Mouse (Mus musculus): ENCODE results near the gene Ppp1r13l. TPM values are rescaled to one million over a fixed set of nuclear protein-coding genes. Genes with fewer than 3 reads are reported as not detected.

The Ppp1r13l gene
- polyA plus RNA-seq, 1 experiment from 2014 or later = 7.8 TPM

DNA sequence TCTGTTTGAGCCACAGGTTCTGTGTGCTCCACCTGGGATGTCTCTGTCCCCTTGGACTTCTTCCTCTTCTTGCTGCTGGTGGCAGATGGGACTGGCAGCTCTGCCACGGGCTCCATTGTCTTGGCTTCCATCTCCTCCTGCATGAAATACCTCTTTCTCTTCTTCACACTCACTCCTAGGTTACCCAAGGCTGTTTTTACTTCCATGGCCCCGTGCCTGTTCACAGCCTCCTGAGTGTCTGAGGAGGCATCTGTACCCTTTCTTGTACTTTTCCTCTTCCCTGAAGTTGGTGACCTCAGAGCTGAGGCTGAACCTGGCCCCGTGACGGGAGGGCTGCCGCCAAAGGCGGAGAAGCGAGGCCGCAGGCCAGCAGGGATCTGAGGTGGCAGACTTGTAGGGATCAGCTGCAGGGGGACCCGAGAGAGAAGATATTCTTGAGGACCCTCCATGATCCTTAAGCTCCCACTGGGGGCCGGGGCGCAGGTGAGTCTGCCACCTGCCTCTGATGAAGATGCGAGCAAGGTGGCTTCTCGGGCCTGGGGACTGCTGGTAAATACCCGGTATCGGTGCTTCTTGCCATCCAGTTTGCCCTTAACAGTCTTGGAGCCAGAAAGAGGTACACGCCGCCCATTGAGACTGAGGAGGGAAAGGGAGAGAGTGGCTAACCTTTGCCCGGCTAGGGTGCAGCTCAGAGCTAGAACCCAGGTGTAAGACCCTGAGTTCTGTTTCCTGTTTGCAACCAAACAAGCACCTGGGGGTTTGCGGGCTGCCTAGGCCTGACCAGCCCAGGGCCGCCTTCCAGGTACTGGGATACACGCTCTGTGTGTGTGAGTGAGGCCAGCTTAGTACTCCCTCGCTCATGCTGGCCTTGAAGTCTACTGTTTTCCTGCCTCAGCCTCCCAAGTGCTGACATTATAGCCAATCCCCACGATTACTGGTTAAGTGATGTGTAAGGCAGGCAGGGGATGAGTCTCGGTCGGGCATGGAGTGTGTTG, 1.9 kb upstream of the Ppp1r13l start:
- Histone ChIP-seq H3K27me3 (ENCODE audit: control insufficient read depth, insufficient read depth, low read length) (no peaks in the 10 kb centered on the region), H3K27ac (ENCODE audit: low read depth, low read length) (no peak overlapping the region), H3K4me1 (ENCODE audit: control insufficient read depth, insufficient read depth, low read length) (0 out of 2 replicates have a peak, but pooled peaks cover 4% of the 10 kb centered on the region), H3K9ac (ENCODE audit: low read depth, low read length) (no peak overlapping the region; the same call in 1 of the 2 replicates), H3K9me3 (ENCODE audit: control insufficient read depth, low read length) (no peaks in the 10 kb centered on the region), H3K4me3 (ENCODE audit: low read length) (peak overlapping the region; percentile 82; the same call in 1 of the 2 replicates), H3K36me3 (ENCODE audit: control insufficient read depth, insufficient read depth, low read length) (peaks cover 40% of the 10 kb centered on the region), H3K4me2 (replicated peaks; ENCODE audit: low read depth, low read length) (peak overlapping the region; percentile 98)
- ATAC-seq (ENCODE audit: low FRiP score, low TSS enrichment) = no peak
- 93% methylated on average over 25 of the region's 25 CpGs for WGBS

DNA sequence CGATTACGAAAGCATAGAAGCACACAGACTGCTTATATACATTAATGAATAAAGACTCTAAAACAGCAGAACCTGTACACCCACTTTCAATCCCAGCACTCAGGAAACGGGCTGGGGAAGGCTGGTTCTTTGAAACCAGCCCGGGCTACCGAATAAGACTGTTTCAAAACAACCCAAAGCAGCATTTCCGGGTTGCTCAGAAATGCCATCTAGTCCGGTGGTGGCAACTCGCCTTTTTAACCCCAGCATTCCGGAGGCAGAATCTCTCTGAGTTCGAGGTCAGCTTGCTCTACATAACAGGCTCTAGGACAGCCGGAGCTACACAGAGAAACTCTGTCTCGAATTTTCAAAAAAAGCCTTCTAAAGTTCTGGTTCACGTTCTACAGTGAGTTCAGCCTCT, 915 bp upstream of the Ppp1r13l start:
- H3K36me3 ChIP-seq (ENCODE audit: control insufficient read depth, insufficient read depth, low read length) = peaks cover 31% of the 10 kb centered on the region
- H3K4me1 ChIP-seq (ENCODE audit: control insufficient read depth, insufficient read depth, low read length) = 0 out of 2 replicates have a peak, but pooled peaks cover 4% of the 10 kb centered on the region
- peak overlapping the region; percentile 98 for H3K4me2 ChIP-seq (replicated peaks; ENCODE audit: low read depth, low read length)

DNA sequence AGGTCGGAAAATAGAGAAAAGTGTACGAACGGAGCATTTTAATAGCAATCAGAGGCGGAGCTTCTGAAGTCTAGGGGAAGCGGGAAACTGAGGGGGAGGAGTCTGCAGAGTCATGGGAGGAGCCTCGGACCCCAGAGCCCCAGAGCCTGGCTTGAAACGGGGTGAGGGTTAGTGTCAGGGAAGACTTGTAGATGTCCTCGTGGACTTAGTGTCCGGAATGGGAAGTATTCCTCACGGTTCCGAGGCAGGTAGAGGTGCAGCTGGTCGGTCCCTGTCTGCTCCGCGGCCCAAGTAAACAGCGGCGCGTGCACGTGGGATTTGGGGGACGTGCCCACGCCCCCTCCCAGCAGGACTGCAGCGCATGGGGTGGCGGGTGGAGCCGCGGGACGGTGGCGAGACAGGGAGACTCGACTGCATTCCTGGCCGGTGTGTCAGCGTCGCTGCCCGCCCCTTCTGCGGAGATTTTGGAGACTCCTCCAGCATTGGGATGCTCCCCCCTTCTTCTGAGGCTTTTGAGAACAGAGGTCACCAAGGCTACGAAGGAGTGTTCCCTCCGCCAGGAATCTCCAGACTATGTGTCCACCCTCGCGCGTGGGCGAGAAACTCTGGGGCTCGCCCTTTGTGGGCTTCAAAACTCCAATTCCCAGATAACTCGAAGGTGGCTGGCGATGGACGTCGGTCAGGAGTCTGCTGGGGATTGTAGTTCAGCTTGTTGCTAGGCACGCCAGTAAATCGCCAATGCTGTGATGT, 518 bp downstream of the Ppp1r13l start:
- no peaks in the 10 kb centered on the region for H3K27me3 ChIP-seq (ENCODE audit: control insufficient read depth, insufficient read depth, low read length)
- peaks cover 21% of the 10 kb centered on the region for H3K36me3 ChIP-seq (ENCODE audit: control insufficient read depth, insufficient read depth, low read length)
- peak; percentile 76 for ATAC-seq (ENCODE audit: low FRiP score, low TSS enrichment)
- H3K27ac ChIP-seq (ENCODE audit: low read depth, low read length) = peak overlapping the region; percentile 59
- under 1% methylated on average over 45 of the region's 45 CpGs for WGBS
- 0 out of 2 replicates have a peak, but pooled peaks cover 4% of the 10 kb centered on the region for H3K4me1 ChIP-seq (ENCODE audit: control insufficient read depth, insufficient read depth, low read length)
- peak overlapping the region; percentile 69 for H3K9ac ChIP-seq (ENCODE audit: low read depth, low read length)
- H3K4me2 ChIP-seq (replicated peaks; ENCODE audit: low read depth, low read length) = peak overlapping the region; percentile 98
- H3K4me3 ChIP-seq (ENCODE audit: low read length) = peak overlapping the region; percentile 82
- H3K9me3 ChIP-seq (ENCODE audit: control insufficient read depth, low read length) = no peaks in the 10 kb centered on the region

More for the DNA sequence above, 915 bp upstream of the Ppp1r13l start:
- Histone ChIP-seq H3K27me3 (ENCODE audit: control insufficient read depth, insufficient read depth, low read length) (no peaks in the 10 kb centered on the region), H3K27ac (ENCODE audit: low read depth, low read length) (no peak overlapping the region), H3K9me3 (ENCODE audit: control insufficient read depth, low read length) (no peaks in the 10 kb centered on the region), H3K4me3 (ENCODE audit: low read length) (peak overlapping the region; percentile 82), H3K9ac (ENCODE audit: low read depth, low read length) (peak overlapping the region; percentile 69)
- ATAC-seq (ENCODE audit: low FRiP score, low TSS enrichment) = no peak
- 20% methylated on average over 13 of the region's 13 CpGs for WGBS

DNA sequence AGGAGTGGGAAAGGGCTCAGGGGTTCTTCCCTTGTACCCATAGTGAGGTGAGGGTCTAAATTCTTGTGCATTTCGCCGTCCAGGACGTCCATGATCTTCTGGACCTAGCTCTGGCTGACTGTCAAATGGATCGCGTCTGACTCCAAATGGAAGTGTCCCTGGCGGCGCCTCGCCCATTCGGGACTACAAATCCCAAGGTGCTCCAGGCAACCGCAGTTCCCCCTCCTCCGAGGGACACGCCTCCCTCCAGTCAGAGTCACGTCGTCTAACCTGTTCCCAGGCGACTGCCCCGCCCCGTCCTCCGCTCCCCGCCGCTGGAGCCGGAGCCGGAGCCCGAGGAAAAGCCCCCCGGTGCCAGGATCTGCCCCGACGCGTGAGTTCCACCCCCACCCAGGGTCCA, 1.4 kb downstream of the Ppp1r13l start:
- ATAC-seq (ENCODE audit: low FRiP score, low TSS enrichment) = peak; percentile 71
- Histone ChIP-seq H3K4me1 (ENCODE audit: control insufficient read depth, insufficient read depth, low read length) (0 out of 2 replicates have a peak, but pooled peaks cover 4% of the 10 kb centered on the region), H3K9ac (ENCODE audit: low read depth, low read length) (peak overlapping the region; percentile 69), H3K27me3 (ENCODE audit: control insufficient read depth, insufficient read depth, low read length) (no peaks in the 10 kb centered on the region), H3K4me2 (replicated peaks; ENCODE audit: low read depth, low read length) (peak overlapping the region; percentile 98), H3K9me3 (ENCODE audit: control insufficient read depth, low read length) (no peaks in the 10 kb centered on the region), H3K36me3 (ENCODE audit: control insufficient read depth, insufficient read depth, low read length) (peaks cover 13% of the 10 kb centered on the region), H3K27ac (ENCODE audit: low read depth, low read length) (no peak overlapping the region), H3K4me3 (ENCODE audit: low read length) (peak overlapping the region; percentile 82)
- WGBS = under 1% methylated on average over 27 of the region's 27 CpGs

DNA sequence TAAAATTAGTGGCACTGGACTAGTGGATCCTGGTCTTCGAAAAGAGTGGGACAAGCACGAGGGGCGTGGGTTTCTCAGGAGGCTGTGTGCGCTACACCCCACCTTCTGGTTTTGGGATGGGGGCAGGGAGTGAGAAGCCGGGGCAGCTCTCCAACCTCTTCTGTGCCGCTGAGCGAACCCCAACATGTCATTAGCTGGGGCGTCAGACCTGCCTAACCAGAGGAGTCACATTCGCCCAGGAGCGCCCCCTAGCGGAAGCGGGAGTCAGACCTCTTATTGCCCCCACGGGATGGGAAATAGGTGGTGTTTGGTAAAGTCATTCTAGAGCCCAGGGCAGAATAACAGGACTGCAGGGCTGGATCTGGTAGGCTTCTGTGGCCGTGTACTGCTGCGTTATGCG, 2.2 kb downstream of the Ppp1r13l start:
- Histone ChIP-seq H3K4me3 (ENCODE audit: low read length) (peak overlapping the region; percentile 82), H3K27ac (ENCODE audit: low read depth, low read length) (no peak overlapping the region), H3K36me3 (ENCODE audit: control insufficient read depth, insufficient read depth, low read length) (peaks cover 7% of the 10 kb centered on the region; the same call in 1 of the 2 replicates), H3K4me2 (replicated peaks; ENCODE audit: low read depth, low read length) (peak overlapping the region; percentile 98), H3K27me3 (ENCODE audit: control insufficient read depth, insufficient read depth, low read length) (no peaks in the 10 kb centered on the region), H3K9me3 (ENCODE audit: control insufficient read depth, low read length) (no peaks in the 10 kb centered on the region), H3K9ac (ENCODE audit: low read depth, low read length) (no peak overlapping the region), H3K4me1 (ENCODE audit: control insufficient read depth, insufficient read depth, low read length) (0 out of 2 replicates have a peak, but pooled peaks cover 4% of the 10 kb centered on the region)
- 13% methylated on average over 16 of the region's 16 CpGs for WGBS
- peak; percentile 0; the same call in 1 of the 2 replicates for ATAC-seq (ENCODE audit: low FRiP score, low TSS enrichment)

DNA sequence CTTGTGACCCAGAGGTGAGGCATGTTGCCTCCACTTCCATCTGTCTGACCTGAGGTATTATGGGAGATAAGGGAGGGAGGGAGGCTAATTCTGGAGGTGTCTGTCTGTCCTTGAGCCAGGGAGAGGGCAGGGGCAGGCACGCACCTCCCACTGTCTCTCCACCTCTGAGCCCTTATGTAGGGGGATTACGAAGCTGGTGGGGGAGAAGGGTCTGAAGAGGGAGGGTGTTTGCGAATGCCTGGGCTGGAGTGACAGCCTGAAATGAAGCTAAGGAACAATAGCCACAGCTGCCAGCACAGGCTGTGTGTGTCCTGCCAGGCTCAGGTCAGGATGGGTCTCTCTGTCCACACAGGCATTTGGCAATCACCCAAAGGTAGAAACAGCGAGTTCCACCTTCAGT, 2.7 kb downstream of the Ppp1r13l start:
- H3K27ac ChIP-seq (ENCODE audit: low read depth, low read length) = no peak overlapping the region
- 59% methylated on average over 4 of the region's 4 CpGs for WGBS
- H3K27me3 ChIP-seq (ENCODE audit: control insufficient read depth, insufficient read depth, low read length) = no peaks in the 10 kb centered on the region
- 0 out of 2 replicates have a peak, but pooled peaks cover 4% of the 10 kb centered on the region for H3K4me1 ChIP-seq (ENCODE audit: control insufficient read depth, insufficient read depth, low read length)
- no peak overlapping the region for H3K9ac ChIP-seq (ENCODE audit: low read depth, low read length)
- H3K9me3 ChIP-seq (ENCODE audit: control insufficient read depth, low read length) = no peaks in the 10 kb centered on the region
- no peak for ATAC-seq (ENCODE audit: low FRiP score, low TSS enrichment)
- no peak overlapping the region for H3K4me2 ChIP-seq (replicated peaks; ENCODE audit: low read depth, low read length)
- H3K36me3 ChIP-seq (ENCODE audit: control insufficient read depth, insufficient read depth, low read length) = peaks cover 3% of the 10 kb centered on the region; the same call in 1 of the 2 replicates
- no peak overlapping the region for H3K4me3 ChIP-seq (ENCODE audit: low read length)

DNA sequence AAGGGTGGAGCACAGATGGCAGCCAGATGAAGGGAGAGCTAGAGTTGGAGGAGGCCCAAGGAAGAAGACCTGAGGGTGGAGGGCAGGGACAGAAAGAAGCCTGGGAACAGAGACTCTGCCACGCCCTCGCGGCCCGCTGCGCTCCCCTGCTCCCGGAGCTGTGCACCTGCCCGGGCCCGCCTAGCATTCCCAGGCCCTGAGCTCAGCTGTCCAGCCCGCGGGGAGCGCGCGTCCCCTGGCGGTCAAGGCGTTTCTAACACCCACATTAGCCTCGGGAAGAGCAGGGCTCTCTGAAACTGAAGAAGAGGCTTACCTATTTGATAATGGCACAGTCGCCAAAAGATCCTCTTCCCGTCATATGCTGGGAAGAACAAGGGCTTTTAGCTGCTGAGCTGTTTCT, 4.3 kb downstream of the Ppp1r13l start:
- Histone ChIP-seq H3K4me3 (ENCODE audit: low read length) (no peak overlapping the region), H3K9me3 (ENCODE audit: control insufficient read depth, low read length) (no peaks in the 10 kb centered on the region), H3K4me1 (ENCODE audit: control insufficient read depth, insufficient read depth, low read length) (0 out of 2 replicates have a peak, but pooled peaks cover 4% of the 10 kb centered on the region), H3K27ac (ENCODE audit: low read depth, low read length) (no peak overlapping the region), H3K36me3 (ENCODE audit: control insufficient read depth, insufficient read depth, low read length) (no peaks in the 10 kb centered on the region), H3K27me3 (ENCODE audit: control insufficient read depth, insufficient read depth, low read length) (peaks cover 3% of the 10 kb centered on the region; the same call in 1 of the 2 replicates), H3K4me2 (replicated peaks; ENCODE audit: low read depth, low read length) (no peak overlapping the region), H3K9ac (ENCODE audit: low read depth, low read length) (no peak overlapping the region)
- 4% methylated on average over 18 of the region's 18 CpGs for whole genome bisulfite sequencing
- ATAC-seq (ENCODE audit: low FRiP score, low TSS enrichment) = peak; percentile 10; the same call in 1 of the 2 replicates

DNA sequence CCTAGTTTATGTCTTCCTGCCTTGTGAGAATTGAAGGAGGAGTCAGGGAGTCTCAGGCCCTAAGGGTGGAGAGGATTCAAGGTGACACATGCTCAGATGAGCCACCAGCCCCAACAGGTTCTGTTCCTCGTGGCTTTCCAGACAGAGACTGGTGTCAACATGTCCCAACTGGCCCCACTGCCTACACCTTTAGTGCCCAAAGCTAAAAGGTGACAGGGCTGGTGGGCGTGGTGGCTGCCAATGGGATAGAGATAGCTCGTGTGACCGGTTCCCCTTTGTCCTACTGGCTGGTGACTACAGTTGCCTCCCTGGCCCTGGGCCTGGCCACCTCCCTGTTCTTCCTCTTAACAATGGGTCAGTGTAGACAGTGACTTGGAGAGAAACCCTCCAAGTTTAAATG, 5.8 kb downstream of the Ppp1r13l start:
- Histone ChIP-seq H3K9me3 (ENCODE audit: control insufficient read depth, low read length) (no peaks in the 10 kb centered on the region), H3K27me3 (ENCODE audit: control insufficient read depth, insufficient read depth, low read length) (peaks cover 8% of the 10 kb centered on the region), H3K36me3 (ENCODE audit: control insufficient read depth, insufficient read depth, low read length) (no peaks in the 10 kb centered on the region), H3K27ac (ENCODE audit: low read depth, low read length) (no peak overlapping the region), H3K4me3 (ENCODE audit: low read length) (no peak overlapping the region), H3K9ac (ENCODE audit: low read depth, low read length) (no peak overlapping the region), H3K4me1 (ENCODE audit: control insufficient read depth, insufficient read depth, low read length) (peaks cover 7% of the 10 kb centered on the region), H3K4me2 (replicated peaks; ENCODE audit: low read depth, low read length) (no peak overlapping the region)
- 79% methylated on average over 4 of the region's 4 CpGs for WGBS
- no peak for ATAC-seq (ENCODE audit: low FRiP score, low TSS enrichment)

Measured in kidney, embryonic 14.5 days (tissue).